Mouse (Mus musculus) embryonic facial prominence, embryonic 15.5 days (tissue): ENCODE measurements around the gene 2310030G06Rik. TPM values are rescaled to one million over a fixed set of nuclear protein-coding genes. Genes with fewer than 3 reads are reported as not detected.
A peak's percentile ranks its signal among the peaks of the same experiment; 100 is the strongest.

Experiments used
- ATAC-seq: fragments of 200-750 bp; cut with Nextera tagmentation; 2 replicates; pipeline ENCODE4 v1.8.0; 2017; ENCODE audit warnings: low read depth, moderate TSS enrichment; ENCODE audit not compliant: insufficient number of reproducible peaks, low FRiP score, low TSS enrichment
- H3K27ac ChIP-seq: fragments of 300-500 bp; sonication (generic); replicated peaks from 2 replicates; pipeline ENCODE4 v1.5.1; 2015; ENCODE audit warnings: mild to moderate bottlenecking, inconsistent platforms
- H3K27me3 ChIP-seq: fragments of 300-500 bp; sonication (generic); 2 replicates; pipeline ENCODE4 v1.6.1; 2015; ENCODE audit warnings: inconsistent platforms
- H3K36me3 ChIP-seq: fragments of 300-500 bp; sonication (generic); 2 replicates; pipeline ENCODE4 v1.6.1; 2015; ENCODE audit warnings: mild to moderate bottlenecking, inconsistent platforms
- H3K4me1 ChIP-seq: fragments of 300-500 bp; sonication (generic); 2 replicates; pipeline ENCODE4 v1.6.1; 2015; ENCODE audit warnings: inconsistent platforms
- H3K4me2 ChIP-seq: fragments of 300-500 bp; sonication (generic); replicated peaks from 2 replicates; pipeline ENCODE4 v1.6.1; 2015; ENCODE audit warnings: mild to moderate bottlenecking, inconsistent platforms
- H3K4me3 ChIP-seq: fragments of 300-500 bp; sonication (generic); replicated peaks from 2 replicates; pipeline ENCODE4 v1.5.1; 2015; ENCODE audit warnings: mild to moderate bottlenecking, inconsistent platforms
- H3K9ac ChIP-seq: fragments of 300-500 bp; sonication (generic); 2 replicates; pipeline ENCODE4 v1.6.1; 2015; ENCODE audit warnings: inconsistent platforms
- H3K9me3 ChIP-seq: fragments of 300-500 bp; sonication (generic); replicated peaks from 2 replicates; pipeline ENCODE4 v1.6.1; 2016; ENCODE audit warnings: inconsistent platforms
- WGBS: fragments of 180-500 bp; shearing (Covaris S2); methylation state at CpG from one replicate; pipeline ENCODE4 v1.1.7; 2015; 5-methylcytosine and 5-hydroxymethylcytosine counted together
- polyA plus RNA-seq: library from polyadenylated mRNA; unstranded; fragments of >200 nt; fragmentation: Nextera tagmentation; extraction: Ambion mirVana; gene quantifications from 2 replicates; pipeline ENCODE4 v1.2.1, GENCODE M21; 2015

The 2310030G06Rik gene
- polyA plus RNA-seq, result 9.5 TPM in 2 replicates

DNA sequence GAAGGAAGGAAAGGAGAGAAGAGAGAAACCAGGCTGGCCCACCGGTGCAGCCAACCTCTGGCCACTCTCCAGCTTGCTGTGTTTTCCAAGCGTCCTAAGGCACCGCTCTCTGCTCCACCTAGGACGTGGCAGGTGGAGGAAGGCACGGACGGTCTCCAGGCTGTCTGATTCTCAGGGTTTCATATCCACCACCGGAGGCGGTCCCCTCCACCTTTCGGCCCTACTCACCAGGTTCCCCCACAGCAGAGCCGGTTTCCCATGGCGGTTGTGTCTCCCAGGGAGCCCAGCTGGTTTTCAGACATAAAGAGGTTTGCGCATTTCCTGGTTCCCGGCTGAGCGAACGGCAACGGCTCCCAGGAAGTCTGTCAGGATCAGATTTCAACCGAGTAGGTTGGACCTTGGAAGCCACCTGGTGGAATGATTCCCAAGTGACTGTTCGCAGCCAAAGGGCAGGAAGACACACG is at the start of gene 2310030G06Rik:
Gene 2310030G06Rik, minus strand, starts transcription at position 323 of the 464 bp plus-strand sequence.
- Histone ChIP-seq H3K4me2 (peak within 1 kb of the TSS; percentile 59), H3K9me3 (no peaks in the 10 kb centered on the region), H3K36me3 (no peaks in the 10 kb centered on the region), H3K27ac (peak within 1 kb of the TSS; percentile 77), H3K4me1 (peaks cover 13% of the 10 kb centered on the region; the same call in 1 of the 2 replicates), H3K4me3 (peak within 1 kb of the TSS; percentile 42), H3K27me3 (no peaks in the 10 kb centered on the region), H3K9ac (peak within 1 kb of the TSS; percentile 29; the same call in 1 of the 2 replicates)
- peak; percentile 77 for ATAC-seq
- 2% methylated on average over 19 of the region's 19 CpGs for WGBS

DNA sequence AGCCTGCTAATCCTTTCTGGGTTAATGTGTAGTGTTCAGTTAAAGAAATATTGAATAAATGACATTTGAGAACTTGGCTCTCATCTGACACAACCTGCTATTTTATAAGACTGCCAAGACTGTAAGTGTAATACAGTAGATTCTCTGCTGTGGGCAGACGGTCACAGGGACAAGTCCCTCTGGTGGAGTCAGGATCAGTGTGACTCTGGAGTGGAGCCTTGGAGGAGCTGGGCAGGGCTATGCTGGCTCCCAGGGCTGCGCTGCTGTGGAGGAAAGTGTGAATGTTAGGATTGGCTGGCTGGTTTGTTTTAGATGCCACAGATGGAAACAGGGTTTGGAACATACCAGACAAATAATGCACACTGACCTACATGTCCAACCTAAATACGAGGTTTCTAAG is 48.9 kb upstream of the 2310030G06Rik start:
- Histone ChIP-seq H3K9ac (no peak overlapping the region), H3K36me3 (peaks cover 50% of the 10 kb centered on the region), H3K27ac (no peak overlapping the region), H3K4me1 (no peaks in the 10 kb centered on the region), H3K9me3 (no peaks in the 10 kb centered on the region), H3K4me2 (no peak overlapping the region), H3K27me3 (no peaks in the 10 kb centered on the region), H3K4me3 (no peak overlapping the region)
- ATAC-seq, result no peak
- 84% methylated on average over 3 of the region's 3 CpGs for WGBS

DNA sequence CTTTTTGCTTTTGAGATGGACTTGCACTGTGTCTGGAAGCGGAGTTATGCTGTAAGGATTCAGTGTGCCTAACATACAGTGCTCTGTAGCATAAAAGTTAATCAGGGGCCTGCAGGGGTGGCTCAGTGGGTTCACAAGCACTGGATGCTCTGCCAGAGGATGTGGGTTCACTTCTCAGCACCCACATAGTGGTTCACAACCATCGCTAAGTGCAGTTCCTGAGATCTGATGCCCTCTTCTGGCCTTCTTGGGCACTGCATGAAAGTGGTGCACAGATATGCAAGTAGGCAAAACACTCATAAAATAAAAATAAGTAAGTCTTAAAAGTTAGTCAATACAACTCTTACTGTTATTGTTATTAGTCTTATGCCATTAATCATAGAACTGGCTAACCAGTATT is 35.8 kb upstream of the 2310030G06Rik start:
- Histone ChIP-seq H3K9me3 (no peaks in the 10 kb centered on the region), H3K27ac (no peak overlapping the region), H3K4me1 (no peaks in the 10 kb centered on the region), H3K27me3 (no peaks in the 10 kb centered on the region), H3K36me3 (peaks cover 71% of the 10 kb centered on the region), H3K9ac (no peak overlapping the region), H3K4me3 (no peak overlapping the region), H3K4me2 (no peak overlapping the region)
- 78% methylated on average over 2 of the region's 2 CpGs for WGBS
- ATAC-seq, result no peak

DNA sequence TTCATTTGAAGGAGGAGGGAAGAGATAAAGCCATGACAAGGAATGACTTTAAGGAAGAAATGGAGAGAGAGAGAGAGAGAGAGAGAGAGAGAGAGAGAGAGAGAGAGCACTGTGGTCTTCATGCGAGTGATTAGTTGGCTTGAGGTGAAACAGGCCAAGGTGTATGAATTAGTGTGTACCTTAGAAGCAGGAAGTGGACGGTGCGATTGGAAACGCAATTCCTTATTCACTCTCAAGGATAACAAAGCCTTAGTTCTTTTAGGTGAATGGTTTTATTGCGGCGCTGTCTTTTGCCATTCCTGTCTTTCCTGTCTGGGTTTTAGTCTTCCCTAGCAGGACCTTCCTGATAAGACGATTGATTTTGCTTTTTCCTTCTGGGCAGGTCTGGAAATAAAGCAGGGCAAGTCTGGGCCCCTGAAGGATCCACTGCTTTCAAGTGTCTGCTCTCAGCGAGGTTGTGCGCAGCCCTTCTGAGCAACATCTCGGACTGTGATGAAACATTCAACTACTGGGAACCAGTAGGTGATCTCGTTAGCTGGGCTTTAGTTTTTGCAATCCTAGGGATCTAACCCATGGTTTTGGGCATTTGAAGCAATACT is 29.9 kb upstream of the 2310030G06Rik start:
- Histone ChIP-seq H3K27me3 (no peaks in the 10 kb centered on the region), H3K27ac (peak overlapping the region; percentile 87; the same call in 1 of the 2 replicates), H3K4me1 (peaks cover 18% of the 10 kb centered on the region), H3K36me3 (peaks cover 26% of the 10 kb centered on the region), H3K4me2 (peak overlapping the region; percentile 71), H3K9me3 (no peaks in the 10 kb centered on the region), H3K4me3 (peak overlapping the region; percentile 73), H3K9ac (peak overlapping the region; percentile 69)
- WGBS, result 56% methylated on average over 11 of the region's 11 CpGs
- no peak for ATAC-seq

DNA sequence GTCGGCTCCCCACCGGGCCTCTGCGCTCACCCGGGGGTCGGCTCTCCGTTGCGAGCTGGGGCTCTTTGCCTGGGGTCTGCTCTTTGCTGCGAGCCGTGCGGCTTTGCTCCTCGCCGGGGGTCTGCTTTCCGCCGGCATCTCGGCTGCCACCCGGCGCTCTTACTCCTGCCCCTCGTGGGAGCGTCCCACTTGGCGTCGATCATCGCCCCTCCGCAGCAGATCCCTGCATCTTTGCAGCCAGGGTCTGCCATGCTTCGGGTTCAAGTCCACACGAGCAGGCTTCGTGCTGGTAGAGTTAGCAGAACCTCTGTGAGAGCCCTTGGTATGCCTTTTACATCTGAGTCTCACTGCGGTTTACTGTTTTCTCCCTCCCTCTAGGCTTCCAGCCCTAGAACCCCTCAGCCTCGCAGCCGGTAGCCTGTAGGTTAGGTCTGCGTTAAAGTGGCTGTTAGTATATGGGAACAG is 29.4 kb upstream of the 2310030G06Rik start:
- ATAC-seq, result peak; percentile 41
- under 1% methylated on average over 30 of the region's 30 CpGs for WGBS
- no peaks in the 10 kb centered on the region for H3K9me3 ChIP-seq

DNA sequence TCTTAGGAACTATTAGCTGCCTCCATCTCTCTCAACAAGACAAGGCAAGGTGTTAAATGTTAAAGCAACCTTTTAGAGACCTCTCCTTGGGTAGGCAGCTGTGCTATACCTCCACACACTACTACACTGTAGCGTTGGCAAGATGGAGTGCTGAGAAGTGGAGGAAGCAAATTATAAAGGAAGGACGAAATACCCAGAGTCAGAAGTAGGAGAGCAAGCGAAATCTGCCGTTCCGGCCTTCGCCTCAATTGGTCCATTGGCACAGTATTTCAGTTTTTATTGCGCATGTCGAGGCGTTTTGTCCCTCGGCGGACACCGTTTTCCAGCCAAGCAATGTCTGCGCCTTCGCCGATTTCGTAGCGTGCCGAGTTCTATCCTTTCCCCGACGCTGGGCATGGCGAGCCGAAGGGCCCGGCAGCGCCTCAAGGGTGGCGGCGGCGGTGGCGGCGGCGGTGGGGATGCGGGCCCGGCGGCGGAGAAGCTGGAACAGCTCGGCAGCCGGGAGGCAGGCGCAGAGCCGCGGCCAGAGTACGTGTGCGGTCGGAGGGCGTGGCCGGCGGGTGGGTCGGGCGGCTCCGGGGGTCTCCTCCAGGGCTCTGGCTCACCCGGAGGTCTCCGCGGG is 28.8 kb upstream of the 2310030G06Rik start, which contains the start of the genes Alg9 and 1110032A03Rik:
Gene Alg9, plus strand, starts transcription at position 29 of the 622 bp plus-strand sequence.
Gene 1110032A03Rik, minus strand, starts transcription at position 530 of the 622 bp plus-strand sequence.
- H3K4me1 ChIP-seq, result peaks cover 18% of the 10 kb centered on the region
- H3K36me3 ChIP-seq, result peaks cover 18% of the 10 kb centered on the region
- H3K27me3 ChIP-seq, result no peaks in the 10 kb centered on the region
- ATAC-seq, result peak; percentile 79
- H3K4me3 ChIP-seq, result peak within 1 kb of the TSS; percentile 73
- peak within 1 kb of the TSS; percentile 87 for H3K27ac ChIP-seq
- 0% methylated on average over 48 of the region's 51 CpGs for WGBS
- peak within 1 kb of the TSS; percentile 71 for H3K4me2 ChIP-seq
- H3K9ac ChIP-seq, result peak within 1 kb of the TSS; percentile 69
- no peaks in the 10 kb centered on the region for H3K9me3 ChIP-seq

More for the DNA sequence above, 29.4 kb upstream of the 2310030G06Rik start:
- H3K9ac ChIP-seq, result peak overlapping the region; percentile 69
- H3K4me3 ChIP-seq, result peak overlapping the region; percentile 73
- H3K4me1 ChIP-seq, result peaks cover 18% of the 10 kb centered on the region
- no peaks in the 10 kb centered on the region for H3K27me3 ChIP-seq
- peak overlapping the region; percentile 87 for H3K27ac ChIP-seq
- peak overlapping the region; percentile 71 for H3K4me2 ChIP-seq
- H3K36me3 ChIP-seq, result peaks cover 22% of the 10 kb centered on the region

- H3K4me2 ChIP-seq, result peak overlapping the region; percentile 71
- no peak for ATAC-seq
- peaks cover 7% of the 10 kb centered on the region; the same call in 1 of the 2 replicates for H3K36me3 ChIP-seq
- H3K4me1 ChIP-seq, result peaks cover 24% of the 10 kb centered on the region
- peak overlapping the region; percentile 73 for H3K4me3 ChIP-seq
- H3K9ac ChIP-seq, result no peak overlapping the region
- no peaks in the 10 kb centered on the region for H3K27me3 ChIP-seq
- H3K9me3 ChIP-seq, result no peaks in the 10 kb centered on the region
- WGBS, result 61% methylated on average over 4 of the region's 4 CpGs
- no peak overlapping the region for H3K27ac ChIP-seq
These were observed 27.7 kb upstream of the 2310030G06Rik start for GRCm38 (mm10) chr9:50774026-50774462.

DNA sequence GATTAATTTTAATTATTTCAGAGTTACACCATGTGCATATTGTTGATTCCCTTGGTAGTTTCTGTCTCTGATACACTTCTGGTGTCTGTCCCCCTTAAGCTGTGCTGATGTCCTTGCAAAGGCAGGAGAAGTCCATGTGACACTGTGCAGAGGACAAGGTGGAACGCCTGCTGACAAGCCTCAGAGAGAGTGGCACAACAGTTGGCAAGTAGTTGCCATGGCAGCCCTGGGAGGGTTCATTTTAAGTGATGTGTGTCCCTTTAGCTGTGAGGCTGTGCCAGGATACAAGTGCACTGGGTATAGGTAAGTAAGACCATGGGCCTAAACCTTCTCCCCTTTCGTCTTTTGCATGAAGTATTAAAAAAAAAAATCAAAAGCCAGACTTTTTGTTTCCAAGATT is 23.7 kb upstream of the 2310030G06Rik start:
- no peak overlapping the region for H3K9ac ChIP-seq
- H3K4me2 ChIP-seq, result no peak overlapping the region
- H3K36me3 ChIP-seq, result peaks cover 4% of the 10 kb centered on the region; the same call in 1 of the 2 replicates
- no peaks in the 10 kb centered on the region for H3K9me3 ChIP-seq
- ATAC-seq, result no peak
- H3K27ac ChIP-seq, result no peak overlapping the region
- peaks cover 26% of the 10 kb centered on the region for H3K4me1 ChIP-seq
- no peaks in the 10 kb centered on the region for H3K27me3 ChIP-seq
- 81% methylated on average over 2 of the region's 2 CpGs for WGBS
- H3K4me3 ChIP-seq, result no peak overlapping the region

- Histone ChIP-seq H3K27me3 (no peaks in the 10 kb centered on the region), H3K9me3 (no peaks in the 10 kb centered on the region), H3K36me3 (peaks cover 4% of the 10 kb centered on the region; the same call in 1 of the 2 replicates), H3K9ac (peak within 1 kb of the TSS; percentile 68), H3K4me1 (peaks cover 17% of the 10 kb centered on the region; the same call in 1 of the 2 replicates), H3K4me3 (peak within 1 kb of the TSS; percentile 56), H3K27ac (peak within 1 kb of the TSS; percentile 95), H3K4me2 (peak within 1 kb of the TSS; percentile 76)
- peak; percentile 95 for ATAC-seq
- WGBS, result 3% methylated on average over 59 of the region's 59 CpGs
These were observed 22.0 kb upstream of the 2310030G06Rik start, which contains the start of gene Fdxacb1 for GRCm38 (mm10) chr9:50768107-50769002. Gene Fdxacb1, plus strand, starts transcription at chr9:50768236.

- whole genome bisulfite sequencing, result 4% methylated on average over 17 of the region's 17 CpGs
- Histone ChIP-seq H3K27ac (peak overlapping the region; percentile 95), H3K9me3 (no peaks in the 10 kb centered on the region), H3K4me1 (peaks cover 17% of the 10 kb centered on the region; the same call in 1 of the 2 replicates), H3K4me3 (peak overlapping the region; percentile 56), H3K27me3 (no peaks in the 10 kb centered on the region), H3K9ac (peak overlapping the region; percentile 68), H3K4me2 (peak overlapping the region; percentile 76), H3K36me3 (peaks cover 4% of the 10 kb centered on the region; the same call in 1 of the 2 replicates)
- no peak for ATAC-seq
These were observed 21.3 kb upstream of the 2310030G06Rik start for GRCm38 (mm10) chr9:50767531-50768106.
